Comparison of ENCODE assay signal across 22 mouse cellular contexts in genomic region chr1:176065281-176065680, GRCm38 (mm10).
DNase-seq lines count a peak whose midpoint lies in the region; ATAC-seq and TF ChIP-seq lines count a peak whose summit lies in the region.
"Had no signal": no experiment of that assay in that cellular context is flagged by ENCODE, and none has a peak within 500 bp of the region (broad histone marks: within the 10 kb centered on the region; RNA-seq: fewer than 3 reads in every experiment).

No protein-coding gene starts in this region.

- H3K27ac ChIP-seq in kidney, embryonic 14.5 days (ENCODE audit: low read depth, low read length) = no peak overlapping the region
- H3K27ac ChIP-seq in kidney, embryonic 15.5 days = no peak overlapping the region
- no peak overlapping the region for H3K27ac ChIP-seq in kidney, adult 2 months (ENCODE audit: insufficient read depth, low read depth, low read length)
- 0 out of 2 replicates have a peak overlapping the region, but pooled peaks have one; percentile 40 for H3K27ac ChIP-seq in kidney, embryonic 16.5 days (ENCODE audit: low read length)
- no peak overlapping the region for H3K27ac ChIP-seq in kidney, postnatal 0 days

- TF ChIP-seq CTCF in kidney, adult 2 months (conservative IDR thresholded peaks at IDR 0.05; ENCODE audit: insufficient read depth, insufficient read length, low read depth, low read length) = no peak
- TF ChIP-seq CTCF in kidney, postnatal 0 days (IDR thresholded peaks at IDR 0.05; ENCODE audit: low read depth) = no peak

- TF ChIP-seq POLR2A in kidney, adult 2 months (IDR thresholded peaks at IDR 0.05; ENCODE audit: low read depth, low read length) = no peak

- no peaks in the 10 kb centered on the region for H3K9me3 ChIP-seq in kidney, embryonic 14.5 days (ENCODE audit: control insufficient read depth, low read length)
- no peaks in the 10 kb centered on the region for H3K9me3 ChIP-seq in kidney, embryonic 15.5 days (replicated peaks)
- H3K9me3 ChIP-seq in kidney, embryonic 16.5 days (ENCODE audit: low read length) = no peaks in the 10 kb centered on the region
- no peaks in the 10 kb centered on the region for H3K9me3 ChIP-seq in kidney, postnatal 0 days (replicated peaks; ENCODE audit: low read length)

- no peaks in the 10 kb centered on the region for H3K36me3 ChIP-seq in kidney, embryonic 14.5 days (ENCODE audit: control insufficient read depth, insufficient read depth, low read length)
- no peaks in the 10 kb centered on the region for H3K36me3 ChIP-seq in kidney, embryonic 15.5 days
- no peaks in the 10 kb centered on the region for H3K36me3 ChIP-seq in kidney, adult 2 months (ENCODE audit: control insufficient read depth, insufficient read depth, low read length)
- no peaks in the 10 kb centered on the region for H3K36me3 ChIP-seq in kidney, embryonic 16.5 days (ENCODE audit: insufficient read depth, low read length)
- no peaks in the 10 kb centered on the region for H3K36me3 ChIP-seq in kidney, postnatal 0 days (ENCODE audit: insufficient read depth, low read length)
- H3K36me3 ChIP-seq: G1E had no signal

- no peak overlapping the region for H3K4me2 ChIP-seq in kidney, embryonic 14.5 days (replicated peaks; ENCODE audit: low read depth, low read length)
- H3K4me2 ChIP-seq in kidney, embryonic 15.5 days = no peak overlapping the region
- no peak overlapping the region for H3K4me2 ChIP-seq in kidney, embryonic 16.5 days (replicated peaks; ENCODE audit: low read depth, low read length)
- H3K4me2 ChIP-seq in kidney, postnatal 0 days (ENCODE audit: low read length) = no peak overlapping the region

- 0 out of 2 replicates have a peak, but pooled peaks have one; percentile 20 for ATAC-seq in kidney, embryonic 14.5 days (ENCODE audit: low FRiP score, low TSS enrichment)
- ATAC-seq in kidney, embryonic 15.5 days (replicated peaks; ENCODE audit: low FRiP score) = peak; percentile 64; the same call in 1 of the 2 replicates
- ATAC-seq in kidney, embryonic 16.5 days (ENCODE audit: low FRiP score, low TSS enrichment) = peak; percentile 76; the same call in 1 of the 2 replicates
- ATAC-seq in kidney, postnatal 0 days (replicated peaks; ENCODE audit: low FRiP score, low read depth) = no peak
- ATAC-seq: activated CD4-positive, CD25-positive, alpha-beta regulatory T cell, adult 4 months; CD4-positive, CD25-positive, alpha-beta regulatory T cell, adult 4 months; Patski had no signal

- no peak overlapping the region for H3K4me3 ChIP-seq in kidney, embryonic 14.5 days (ENCODE audit: low read length)
- no peak overlapping the region for H3K4me3 ChIP-seq in kidney, embryonic 15.5 days (replicated peaks)
- H3K4me3 ChIP-seq in kidney, adult 2 months (ENCODE audit: insufficient read depth, low read depth, low read length) = no peak overlapping the region
- H3K4me3 ChIP-seq in kidney, embryonic 16.5 days (ENCODE audit: low read length) = no peak overlapping the region
- no peak overlapping the region for H3K4me3 ChIP-seq in kidney, postnatal 0 days (replicated peaks; ENCODE audit: low read depth, low read length)

- no peaks in the 10 kb centered on the region for H3K27me3 ChIP-seq in kidney, embryonic 14.5 days (ENCODE audit: control insufficient read depth, insufficient read depth, low read length)
- H3K27me3 ChIP-seq in kidney, embryonic 15.5 days = no peaks in the 10 kb centered on the region
- no peaks in the 10 kb centered on the region for H3K27me3 ChIP-seq in kidney, adult 2 months (replicated peaks; ENCODE audit: control insufficient read depth, insufficient read depth, low read length)
- H3K27me3 ChIP-seq in kidney, embryonic 16.5 days (ENCODE audit: insufficient read depth, low read length) = no peaks in the 10 kb centered on the region
- H3K27me3 ChIP-seq in kidney, postnatal 0 days (ENCODE audit: insufficient read depth, low read length) = no peaks in the 10 kb centered on the region
- H3K27me3 ChIP-seq: CH12.LX, Patski had no signal

- H3K9ac ChIP-seq in kidney, embryonic 14.5 days (ENCODE audit: low read depth, low read length) = no peak overlapping the region
- H3K9ac ChIP-seq in kidney, embryonic 15.5 days = no peak overlapping the region
- H3K9ac ChIP-seq in kidney, embryonic 16.5 days (replicated peaks; ENCODE audit: low read length) = no peak overlapping the region
- no peak overlapping the region for H3K9ac ChIP-seq in kidney, postnatal 0 days (ENCODE audit: low read depth, low read length)

- no peak for DNase-seq in kidney, adult 11 months
- no peak for DNase-seq in kidney, adult 2 months
- no peak for DNase-seq in kidney, postnatal 25 days
- DNase-seq in kidney, postnatal 0 days (ENCODE audit: low spot score) = peak; percentile 49
- no peak for DNase-seq in kidney, postnatal 4 days
- DNase-seq: adrenal gland, adult 2 months; adrenal gland, adult 8-10 months; adrenal gland, postnatal 10 days; adrenal gland, postnatal 14 days; adrenal gland, postnatal 25 days; adrenal gland, postnatal 36 days; B cell, adult 2 months; cerebellum, adult 11 months; cerebellum, adult 11-12 months had no signal

- H3K4me1 ChIP-seq in kidney, embryonic 14.5 days (ENCODE audit: control insufficient read depth, insufficient read depth, low read length) = no peaks in the 10 kb centered on the region
- 0 out of 2 replicates have a peak, but pooled peaks cover 2% of the 10 kb centered on the region for H3K4me1 ChIP-seq in kidney, embryonic 15.5 days
- no peaks in the 10 kb centered on the region for H3K4me1 ChIP-seq in kidney, adult 2 months (ENCODE audit: control insufficient read depth, insufficient read depth, low read length)
- H3K4me1 ChIP-seq in kidney, embryonic 16.5 days (ENCODE audit: insufficient read depth, low read length) = no peaks in the 10 kb centered on the region
- no peaks in the 10 kb centered on the region for H3K4me1 ChIP-seq in kidney, postnatal 0 days (replicated peaks; ENCODE audit: insufficient read depth, low read length)
